9 mouse cellular contexts compared by ENCODE assay signal in the genomic region with DNA sequence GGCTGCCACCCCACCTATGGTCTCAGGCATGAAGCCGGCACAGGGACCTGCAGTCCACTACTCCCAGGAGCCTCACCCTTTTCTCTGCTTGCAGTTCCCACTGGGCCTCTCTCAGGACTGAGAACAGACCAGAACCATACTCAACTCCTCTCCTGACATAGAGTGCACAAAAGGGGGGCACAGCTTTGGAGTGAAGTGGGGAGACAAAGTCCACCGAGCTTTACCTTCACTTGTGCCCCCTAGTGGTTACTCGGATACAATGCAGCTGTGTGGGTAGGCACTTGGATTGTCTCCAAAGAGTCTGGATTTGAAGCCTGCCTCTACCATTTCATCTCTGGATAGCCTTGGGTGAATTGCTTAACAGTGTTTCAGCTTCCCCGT.
A peak's percentile ranks its signal among the peaks of the same experiment; 100 is the strongest.
DNase-seq lines count a peak whose midpoint lies in the region; ATAC-seq and TF ChIP-seq lines count a peak whose summit lies in the region.
"Had no signal": no experiment of that assay in that cellular context is flagged by ENCODE, and none has a peak within 500 bp of the region (broad histone marks: within the 10 kb centered on the region; RNA-seq: fewer than 3 reads in every experiment).

No protein-coding gene starts in this region.

- peak overlapping the region; percentile 43; the same call in 1 of the 2 replicates for H3K27ac ChIP-seq in gastrocnemius, adult 2 months
- peak overlapping the region; percentile 67 for H3K27ac ChIP-seq in neural tube, embryonic 15.5 days (replicated peaks)

- peak; percentile 53; the same call in 1 of the 2 replicates for ATAC-seq in neural tube, embryonic 15.5 days (ENCODE audit: low FRiP score)
- ATAC-seq in megakaryocyte, adult 5-6 weeks (ENCODE audit: poor library complexity, severe bottlenecking): no peak

- H3K4me3 ChIP-seq in gastrocnemius, adult 2 months: no peak overlapping the region
- no peak overlapping the region for H3K4me3 ChIP-seq in neural tube, embryonic 15.5 days (replicated peaks)
- H3K4me3 ChIP-seq: myocyte had no signal

- H3K4me1 ChIP-seq in neural tube, embryonic 15.5 days: peaks cover 32% of the 10 kb centered on the region

- H3K4me2 ChIP-seq in neural tube, embryonic 15.5 days: no peak overlapping the region

- DNase-seq in gastrocnemius, adult 2 months: no peak
- DNase-seq in gastrocnemius, postnatal 10 days: no peak
- peak; percentile 39 for DNase-seq in NIH3T3 (ENCODE audit: low read depth)
- DNase-seq in embryo, embryonic 11 days: peak; percentile 52
- DNase-seq in heart, postnatal 4 days: peak; percentile 43
- DNase-seq in left cerebral cortex, adult 18-20 months (ENCODE audit: low spot score in 2 of 2): peak; percentile 37 to 48

- intact Hi-C loops in gastrocnemius, adult 2 months (cut with DNase I): no loop called here

- peaks cover 11% of the 10 kb centered on the region; the same call in 1 of the 2 replicates for H3K27me3 ChIP-seq in neural tube, embryonic 15.5 days (replicated peaks)

- 32% methylated on average over 4 of the region's 4 CpGs for WGBS in neural tube, embryonic 15.5 days

- no peak overlapping the region for H3K9ac ChIP-seq in neural tube, embryonic 15.5 days (replicated peaks)

- H3K9me3 ChIP-seq in neural tube, embryonic 15.5 days (replicated peaks): no peaks in the 10 kb centered on the region

- H3K36me3 ChIP-seq in neural tube, embryonic 15.5 days: peaks cover 15% of the 10 kb centered on the region

- TF ChIP-seq CTCF in gastrocnemius, adult 2 months (IDR thresholded peaks at IDR 0.05): peak; percentile 68

Comparison
In these comparisons a context has a peak if more than half of its experiments do, and no peak if none do; other contexts are left out.
1. DNase-seq: peak in NIH3T3 (single experiment), embryo, embryonic 11 days (single experiment), heart, postnatal 4 days (single experiment) and left cerebral cortex, adult 18-20 months (2 of 2); none in gastrocnemius, adult 2 months (single experiment) and gastrocnemius, postnatal 10 days (single experiment).